Mouse (Mus musculus): ENCODE results near the gene Sumf1. TPM values are rescaled to one million over a fixed set of nuclear protein-coding genes. Genes with fewer than 3 reads are reported as not detected.
A peak's percentile ranks its signal among the peaks of the same experiment; 100 is the strongest.

Sumf1 gene
- polyA plus RNA-seq, 2 experiments from 2014 or later: 4.2 to 4.3 TPM

DNA sequence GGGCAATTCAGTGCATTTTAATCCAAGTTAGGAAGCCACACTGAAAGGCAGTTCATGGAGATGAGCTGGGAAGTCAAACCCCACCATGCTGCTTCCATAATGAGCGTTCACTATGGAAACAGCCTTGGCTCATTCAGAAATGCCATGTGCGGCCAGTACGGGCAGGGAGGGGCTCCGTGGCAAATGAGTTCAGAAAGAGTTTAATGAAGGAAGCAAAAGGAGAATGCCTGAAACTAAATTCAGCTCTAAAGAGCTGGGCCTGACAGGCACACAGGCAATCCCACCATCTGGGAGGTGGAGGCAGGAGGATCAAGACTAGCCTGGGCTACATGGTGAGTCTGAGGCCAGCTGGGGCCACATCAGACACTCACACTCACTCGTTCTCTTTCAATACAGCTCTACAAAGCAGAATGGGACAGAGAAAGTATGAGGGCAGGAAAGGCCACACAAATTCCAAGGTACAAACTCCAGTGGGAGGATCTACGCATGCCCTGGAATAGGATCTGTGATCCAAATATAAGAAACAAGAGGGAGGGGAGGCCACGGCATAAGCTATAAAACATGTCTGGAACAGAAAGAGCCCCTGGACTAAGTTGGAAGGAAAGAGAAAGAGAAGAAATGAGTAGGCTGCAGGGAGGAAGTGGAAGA is 39.3 kb downstream of the Sumf1 start:
- no peak for ATAC-seq

DNA sequence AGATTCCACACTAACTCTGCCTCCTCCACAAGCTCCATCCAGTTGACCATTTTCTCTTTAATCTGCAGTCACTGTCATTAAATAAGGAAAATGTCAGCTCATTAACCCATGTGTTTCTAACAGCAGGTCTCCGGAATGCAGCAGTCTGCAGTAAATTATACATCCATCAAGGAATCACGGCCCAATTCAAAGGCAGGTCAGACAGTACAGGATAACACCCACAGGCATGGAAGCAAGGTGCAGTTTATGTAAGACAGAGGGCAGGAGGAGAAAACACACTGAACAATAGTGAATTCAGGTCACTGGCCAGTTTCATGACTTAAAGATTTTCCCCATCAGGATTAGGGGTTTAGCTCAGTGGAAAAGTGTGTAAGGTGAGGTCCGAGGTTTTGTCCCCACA is 40.1 kb downstream of the Sumf1 start:
- no peak for ATAC-seq

DNA sequence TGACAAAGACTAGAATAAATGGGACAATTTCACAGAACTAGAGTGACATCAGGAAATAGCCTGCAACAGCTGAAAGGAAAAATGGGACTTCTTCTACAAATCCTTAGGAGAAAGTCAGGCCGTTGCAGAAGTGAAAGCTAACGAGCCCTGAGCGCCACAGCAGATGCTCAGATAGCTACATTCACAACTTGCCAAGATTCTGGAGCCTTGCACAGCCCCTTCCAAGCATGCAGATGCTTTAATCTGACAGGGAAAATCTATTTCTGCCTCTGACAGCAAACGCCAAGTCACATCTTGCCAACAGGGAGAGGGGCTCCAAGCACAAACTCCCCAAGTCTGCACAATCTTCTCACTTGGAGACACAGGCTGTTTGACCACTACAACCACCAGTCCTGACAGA is 42.6 kb downstream of the Sumf1 start:
- no peak for ATAC-seq

DNA sequence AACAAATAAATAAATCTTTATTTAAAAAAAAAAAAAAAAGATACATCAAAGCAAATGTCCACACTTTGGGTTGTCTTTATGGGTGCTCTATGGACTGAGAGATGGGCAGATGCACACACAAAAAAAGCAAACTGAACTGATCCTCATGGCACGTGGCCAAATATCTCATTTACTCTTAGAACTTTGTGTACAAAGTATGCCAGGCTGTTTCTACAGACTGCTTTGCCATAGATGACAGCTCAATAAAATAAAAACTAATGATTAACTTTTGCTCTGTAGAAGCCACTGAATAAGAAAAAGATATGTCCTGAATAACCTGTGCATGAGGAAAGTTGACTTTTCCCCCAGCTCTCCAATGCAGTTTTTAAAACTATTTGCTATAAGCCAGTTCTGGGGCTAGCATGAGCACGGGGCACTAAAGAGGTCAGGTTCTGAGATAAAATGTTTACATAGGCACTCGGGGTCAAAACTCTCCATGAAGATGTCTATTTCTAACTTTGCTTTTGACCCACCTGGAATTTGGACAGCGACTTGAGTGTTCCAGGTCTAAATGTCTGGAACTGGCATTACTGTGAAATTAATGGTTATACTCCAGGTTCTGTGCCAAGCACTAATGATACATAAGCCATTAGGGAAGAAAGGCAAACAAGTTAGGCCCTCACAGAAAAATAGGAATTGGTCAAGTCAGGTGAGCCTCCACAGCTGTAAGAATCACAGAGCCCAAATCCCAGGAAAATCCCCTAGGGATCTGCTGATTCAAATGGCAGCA is 44.5 kb downstream of the Sumf1 start:
- ATAC-seq: no peak

DNA sequence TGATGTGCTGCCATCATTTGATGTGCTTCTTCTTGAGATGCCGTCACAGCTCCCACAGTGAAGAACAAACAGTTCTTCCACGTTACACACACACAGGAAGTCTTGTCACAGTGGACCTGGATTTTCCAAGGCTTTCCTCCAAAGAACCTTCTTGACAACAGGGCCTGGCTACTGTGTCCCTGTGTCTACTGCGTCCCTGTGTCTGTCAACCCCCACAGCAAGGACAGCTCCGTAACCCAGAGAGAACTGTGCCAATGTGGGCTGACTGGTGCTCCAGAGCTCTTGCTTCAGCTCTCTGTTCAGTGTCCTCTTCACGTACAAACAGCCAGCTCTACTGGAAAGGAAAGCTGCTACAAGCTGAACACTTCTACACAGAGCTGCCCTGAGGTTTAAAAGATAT is 48.4 kb downstream of the Sumf1 start:
- ATAC-seq: no peak

DNA sequence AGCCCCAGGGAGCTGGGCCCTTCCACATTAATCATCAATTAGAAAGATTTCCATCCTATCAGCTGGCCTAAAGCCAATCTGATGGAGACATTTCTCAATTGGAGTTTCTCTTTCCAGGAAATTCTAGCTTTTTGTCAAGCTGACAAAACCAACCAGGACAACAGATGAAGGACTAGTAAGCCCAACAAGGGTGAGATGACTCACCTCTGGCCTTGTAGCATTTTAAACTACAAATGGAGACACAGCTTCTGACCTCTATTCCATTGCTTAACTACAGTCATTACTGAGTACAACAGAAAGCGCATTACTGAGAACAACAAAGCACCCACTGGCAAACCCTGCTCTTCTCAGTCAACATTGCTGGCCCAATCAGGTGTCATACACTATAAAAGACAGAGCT is 49.1 kb downstream of the Sumf1 start:
- ATAC-seq: no peak

DNA sequence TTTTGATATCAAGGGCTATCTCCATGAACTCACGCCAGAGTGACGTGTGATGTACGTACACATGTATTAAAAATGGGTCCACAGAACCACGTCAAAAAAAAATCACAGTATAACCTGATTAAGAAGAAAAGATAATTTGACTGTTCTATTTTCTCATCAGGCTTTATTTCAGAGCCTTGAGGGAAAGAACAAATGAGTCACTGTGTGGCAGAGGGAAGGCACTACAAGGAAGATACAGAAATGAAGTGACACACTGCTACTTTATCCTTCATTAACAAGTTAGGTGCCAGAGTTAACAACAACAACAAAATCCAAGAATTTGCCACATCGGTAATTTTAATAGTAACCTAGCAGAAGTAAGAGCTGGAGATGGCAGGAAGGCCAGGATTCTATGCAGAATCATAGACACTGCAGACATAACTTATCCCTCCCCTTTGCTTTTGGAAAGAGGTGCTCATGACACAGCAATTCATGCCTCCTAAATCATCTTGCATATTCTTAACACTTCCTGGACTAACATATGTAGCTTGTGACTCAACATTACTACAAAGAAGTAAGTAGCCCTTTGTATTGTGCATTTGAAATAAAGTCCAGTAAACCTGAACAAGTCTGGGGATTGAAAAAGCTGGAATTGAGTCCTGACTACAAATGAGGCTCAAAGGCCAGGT is 53.0 kb downstream of the Sumf1 start:
- no peak for ATAC-seq

DNA sequence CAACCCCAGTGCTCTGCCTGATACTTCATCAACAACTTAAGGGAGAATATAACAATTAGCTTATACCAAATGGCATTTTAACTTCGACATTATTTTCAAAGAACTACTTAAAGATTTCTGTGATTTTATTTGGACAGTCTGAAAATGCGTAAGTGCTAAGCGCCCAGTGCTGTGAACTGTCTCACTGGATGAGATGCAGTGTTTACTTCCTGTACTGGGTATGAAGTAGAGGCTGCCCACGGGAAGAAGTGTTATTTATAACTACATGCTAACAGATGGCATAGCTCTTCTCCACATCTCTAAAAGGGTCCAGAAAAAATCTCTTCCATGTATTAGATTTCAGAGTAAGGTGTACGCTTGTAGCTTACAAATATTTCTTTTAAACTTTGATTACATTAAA is 54.7 kb downstream of the Sumf1 start:
- ATAC-seq: no peak

DNA sequence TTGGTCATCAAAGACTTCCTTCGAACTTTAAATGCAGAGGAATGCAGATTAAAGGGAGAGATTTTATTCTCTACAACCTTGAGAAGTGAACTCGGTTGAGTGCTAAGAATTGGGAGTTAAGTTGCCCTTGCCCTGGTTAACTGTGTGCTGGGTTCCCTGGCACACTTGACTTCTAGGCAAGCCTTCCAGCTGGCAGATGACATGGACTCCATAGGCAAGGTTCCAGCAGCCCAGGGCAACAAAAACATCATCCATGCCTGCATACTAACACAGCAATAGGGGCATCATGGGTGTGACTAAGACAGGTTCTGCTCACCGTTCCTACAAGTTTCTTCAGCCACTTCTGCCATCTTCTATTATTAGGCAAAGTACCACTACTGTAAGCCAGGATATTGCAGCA is 58.8 kb downstream of the Sumf1 start:
- ATAC-seq: no peak

DNA sequence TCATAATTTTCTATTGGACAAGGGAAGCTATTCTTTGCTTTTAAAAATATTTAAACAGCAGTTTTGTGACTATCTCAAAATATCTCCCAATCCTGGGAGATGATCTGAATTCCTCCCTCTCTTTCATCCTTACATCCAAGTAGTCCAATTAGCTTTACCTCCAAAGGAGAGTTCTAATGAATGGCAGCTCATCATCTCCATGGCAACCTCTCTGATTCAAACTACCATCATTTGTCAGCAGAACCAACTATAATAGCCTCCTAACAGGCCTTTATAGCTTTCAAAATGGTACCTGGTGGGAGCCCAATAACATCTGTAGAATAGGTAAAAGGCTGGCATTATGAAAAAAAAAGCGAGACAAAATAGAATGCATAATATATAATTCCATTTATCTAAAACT is 59.9 kb downstream of the Sumf1 start:
- ATAC-seq: no peak

DNA sequence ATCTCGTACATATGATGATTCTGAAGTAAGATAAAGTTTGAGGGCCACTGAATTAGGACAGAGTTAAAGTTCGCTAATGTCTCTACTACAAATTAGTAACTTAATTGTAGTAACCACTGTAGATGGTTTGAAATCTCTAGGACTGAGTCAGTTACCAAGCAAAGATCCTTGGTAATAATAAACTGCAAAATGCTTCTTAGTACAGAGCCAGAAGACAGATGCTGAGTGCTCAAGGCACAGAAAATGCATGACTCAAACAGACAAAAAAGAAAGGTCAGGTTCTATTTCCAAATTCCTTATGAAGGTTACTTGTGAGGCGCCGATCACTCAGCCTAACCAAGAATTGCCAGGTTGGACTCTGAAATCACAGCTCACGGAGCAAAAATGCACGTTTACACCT is 67.5 kb downstream of the Sumf1 start:
- ATAC-seq: no peak

DNA sequence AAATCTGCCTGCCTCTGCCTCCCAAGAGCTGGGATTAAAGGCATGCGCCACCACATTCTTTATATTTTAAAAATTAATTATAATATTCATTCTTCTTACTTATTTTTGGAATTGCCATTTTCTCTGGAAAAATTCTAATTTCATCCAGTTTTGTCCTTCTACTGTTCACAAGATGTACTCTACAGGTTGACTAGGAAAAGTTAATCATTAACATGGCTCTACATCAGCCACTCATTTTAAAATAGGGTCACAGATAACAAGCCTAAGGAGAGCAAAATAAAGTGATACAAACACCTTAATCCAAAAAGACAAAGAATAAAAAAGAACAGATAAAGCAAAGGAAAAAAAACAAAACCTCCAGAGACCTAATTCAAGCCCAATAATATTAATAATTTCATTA is 70.4 kb downstream of the Sumf1 start:
- ATAC-seq: no peak

DNA sequence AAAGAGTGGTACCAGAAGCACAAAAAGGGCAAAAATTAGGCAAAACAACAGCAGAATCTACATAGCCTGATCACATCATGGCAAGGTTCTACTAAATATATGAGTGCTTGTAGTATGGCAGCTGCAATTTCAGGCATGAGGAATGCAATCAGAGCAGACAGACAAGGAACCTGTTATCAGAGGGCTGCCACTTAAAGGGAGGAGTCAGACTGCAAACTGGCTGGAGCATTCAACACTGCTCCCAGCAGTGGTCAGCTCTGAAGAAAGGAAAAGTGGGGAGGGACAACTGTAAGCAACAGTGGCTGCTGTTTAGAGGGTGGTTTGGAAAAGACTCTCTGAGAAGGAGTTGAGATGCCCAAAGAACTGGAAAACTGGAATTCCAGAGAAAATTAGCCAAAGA is 73.7 kb downstream of the Sumf1 start:
- no peak for ATAC-seq

DNA sequence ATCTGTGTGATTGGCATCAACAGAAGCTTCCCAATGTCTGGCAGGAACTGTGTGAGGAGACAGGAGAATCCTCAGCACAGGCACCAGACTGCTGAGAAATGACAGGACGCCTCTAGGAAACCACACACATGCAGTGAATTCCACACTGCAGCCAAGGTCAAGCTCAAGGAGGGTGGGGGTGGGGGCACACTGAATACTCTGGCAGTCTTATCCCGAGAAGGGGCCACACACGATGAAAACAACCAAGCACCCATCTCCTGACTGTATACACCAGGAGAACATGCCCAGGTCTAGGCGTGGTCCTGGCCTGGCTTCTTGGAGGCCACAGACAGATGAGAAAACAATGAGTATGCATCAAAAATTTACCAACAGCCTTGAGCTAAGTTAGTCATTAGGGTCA is 75.0 kb downstream of the Sumf1 start:
- no peak for ATAC-seq

DNA sequence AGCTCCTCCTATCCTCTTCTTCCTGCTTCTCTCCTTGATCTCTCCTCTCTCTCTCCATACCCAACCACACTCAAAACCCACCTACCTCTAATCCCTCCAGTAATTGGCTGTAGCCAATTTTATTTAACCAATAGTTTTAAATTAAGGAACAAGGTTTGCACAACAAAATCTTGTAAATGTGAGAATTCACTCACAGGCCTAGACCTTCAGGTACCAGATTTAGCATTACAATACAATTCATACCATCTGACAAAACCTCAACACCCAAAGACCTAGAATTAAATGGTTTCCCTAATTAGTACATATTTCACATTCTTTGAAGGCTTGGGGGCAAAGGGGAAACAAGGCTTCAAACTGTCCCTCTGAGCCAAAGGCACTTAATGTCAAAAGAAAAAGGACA is 78.0 kb downstream of the Sumf1 start:
- no peak for ATAC-seq

DNA sequence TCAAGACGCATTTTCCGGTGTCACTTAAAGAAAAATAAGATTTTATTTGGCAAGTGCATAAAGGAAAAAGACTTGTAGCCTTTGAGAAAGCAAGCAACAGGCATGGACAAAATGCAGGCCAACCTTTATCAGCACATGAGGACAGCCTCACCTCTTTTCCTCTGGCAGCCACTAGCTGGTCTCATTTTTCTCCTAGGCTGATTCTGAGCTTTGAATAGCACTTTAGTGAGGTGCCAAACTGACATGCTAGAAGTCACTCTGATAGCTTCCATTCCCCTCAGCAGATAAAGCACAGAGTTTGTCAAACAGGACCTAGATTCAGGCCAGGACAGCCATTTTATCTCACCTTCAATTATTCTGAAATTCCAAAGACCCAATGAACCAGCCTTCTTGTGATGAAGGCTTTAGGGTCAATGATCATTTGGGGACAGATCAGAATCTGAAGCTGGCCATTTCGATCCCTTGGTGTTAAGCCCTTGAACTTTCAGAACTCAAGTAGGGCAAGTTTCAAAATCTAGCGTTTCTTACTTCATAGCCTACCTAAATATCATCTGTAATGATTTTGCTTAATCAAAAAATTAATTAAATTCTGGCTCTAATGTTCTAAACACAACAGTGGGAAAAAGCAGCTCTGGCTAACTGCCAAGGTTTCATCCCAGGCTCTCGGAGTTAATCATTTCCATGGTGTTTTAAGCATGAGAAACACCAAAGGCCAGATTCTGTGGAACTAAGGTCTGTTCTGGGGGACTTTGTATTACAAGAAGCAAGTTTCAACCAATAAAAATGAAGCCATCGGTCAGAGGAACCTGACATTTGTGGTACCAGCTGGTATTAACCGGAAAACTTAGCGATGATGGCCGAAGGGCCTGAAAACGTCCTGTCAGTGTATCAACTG is 83.2 kb downstream of the Sumf1 start:
- no peak for ATAC-seq

DNA sequence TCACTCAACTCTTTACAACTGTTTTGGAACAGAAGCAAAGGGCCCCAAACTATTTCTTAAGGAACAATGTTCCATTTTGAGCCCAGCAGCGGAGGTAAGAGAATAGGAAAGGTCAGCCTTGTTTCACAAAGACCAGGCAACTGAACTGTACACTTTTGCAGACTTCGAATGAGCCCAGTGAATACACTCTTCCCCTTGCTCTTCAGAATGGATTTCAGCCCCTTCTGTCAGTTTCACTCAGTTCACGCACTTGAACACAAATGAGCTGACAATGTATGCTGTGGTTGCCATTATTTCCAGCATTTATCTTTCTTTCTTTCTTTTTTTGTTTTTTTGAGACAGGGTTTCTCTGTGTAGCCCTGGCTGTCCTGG is 86.5 kb downstream of the Sumf1 start:
- ATAC-seq: no peak

DNA sequence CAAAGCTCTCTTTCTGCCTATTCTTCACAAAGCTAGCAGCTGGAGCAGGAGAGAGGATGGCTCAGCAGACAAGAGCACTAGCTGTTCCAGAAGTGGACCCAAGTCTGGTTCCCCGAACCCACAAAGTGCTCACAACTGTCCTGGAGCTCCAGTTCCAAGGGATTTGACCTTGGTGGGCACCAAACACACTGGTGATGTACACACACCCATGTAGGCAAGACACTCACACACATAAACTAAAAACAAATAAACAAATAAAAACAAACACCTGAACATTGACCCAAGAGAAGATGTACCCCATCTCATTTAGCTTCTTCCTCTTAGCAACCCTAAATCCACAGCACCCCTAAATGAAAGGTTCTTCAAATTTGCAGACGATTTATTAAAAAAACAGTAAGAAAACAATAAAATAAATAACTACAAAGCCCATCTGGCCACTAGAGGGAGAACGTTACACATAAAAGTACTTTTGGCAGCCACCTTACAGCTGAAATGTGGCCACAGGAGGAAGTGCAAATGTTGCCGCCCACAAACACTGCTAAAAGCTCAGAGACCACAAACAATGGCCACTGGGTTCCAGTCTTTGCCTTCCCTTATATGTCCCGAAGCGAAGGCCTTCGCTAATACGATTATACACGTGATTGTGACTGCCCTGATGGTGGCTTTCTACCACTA is 87.1 kb downstream of the Sumf1 start:
- peak; percentile 98 for ATAC-seq

DNA sequence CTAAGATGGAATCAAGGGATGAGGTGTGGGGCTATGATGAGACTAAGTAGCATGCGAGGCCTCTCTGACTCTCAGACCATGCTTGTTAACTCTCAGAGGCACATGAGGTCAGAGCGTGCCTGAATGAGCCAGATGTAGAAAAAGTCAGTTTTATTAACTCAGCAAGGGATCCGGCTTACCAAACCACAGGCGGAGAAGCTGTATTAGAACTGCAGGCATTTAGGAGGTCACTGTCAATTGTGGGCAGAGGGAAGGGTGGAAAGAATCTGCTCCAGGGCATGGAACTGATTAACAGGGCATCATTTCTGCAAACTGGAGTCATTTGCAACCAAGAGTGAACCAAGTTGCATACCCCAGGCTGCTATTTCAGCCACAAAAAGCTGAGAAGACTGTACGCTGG is 89.9 kb downstream of the Sumf1 start:
- ATAC-seq: no peak

DNA sequence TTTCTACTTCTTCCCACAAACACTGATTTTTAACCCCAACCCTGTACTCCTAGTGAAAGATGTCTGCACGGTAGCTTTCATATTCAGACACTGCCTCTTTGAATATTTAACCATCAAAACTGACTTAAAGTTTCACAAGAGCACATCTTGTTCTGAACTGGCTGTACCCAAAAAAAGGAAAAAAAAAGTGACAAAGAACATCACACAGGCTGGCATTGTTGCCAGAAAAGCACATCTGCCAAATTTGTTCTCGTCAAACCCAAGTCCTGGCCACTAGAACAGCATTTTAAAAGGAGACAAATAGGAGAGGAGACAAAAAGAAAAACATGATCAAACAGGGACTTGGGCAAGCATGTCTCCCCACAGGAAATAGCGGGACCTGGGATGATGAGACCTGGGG is 91.9 kb downstream of the Sumf1 start:
- no peak for ATAC-seq

DNA sequence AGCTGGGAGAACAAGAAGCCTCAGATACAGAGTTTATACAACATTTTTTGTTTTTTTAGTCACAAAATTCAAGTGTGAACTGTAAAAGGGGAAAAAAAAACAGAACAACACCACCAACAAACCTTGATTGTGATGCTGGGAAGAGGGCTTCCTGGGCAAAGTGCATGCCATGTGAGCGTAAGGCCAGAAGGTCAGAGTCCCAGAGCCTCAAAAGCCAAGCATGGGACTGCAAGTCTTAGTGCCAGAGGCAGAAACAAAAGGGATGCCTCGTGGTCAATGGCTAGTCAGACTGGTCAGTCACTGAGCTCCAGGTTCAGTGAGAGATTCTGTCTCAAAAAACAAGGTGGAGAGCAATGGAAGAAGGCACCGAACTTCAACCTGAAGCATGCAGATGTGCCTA is 92.7 kb downstream of the Sumf1 start:
- ATAC-seq: no peak

DNA sequence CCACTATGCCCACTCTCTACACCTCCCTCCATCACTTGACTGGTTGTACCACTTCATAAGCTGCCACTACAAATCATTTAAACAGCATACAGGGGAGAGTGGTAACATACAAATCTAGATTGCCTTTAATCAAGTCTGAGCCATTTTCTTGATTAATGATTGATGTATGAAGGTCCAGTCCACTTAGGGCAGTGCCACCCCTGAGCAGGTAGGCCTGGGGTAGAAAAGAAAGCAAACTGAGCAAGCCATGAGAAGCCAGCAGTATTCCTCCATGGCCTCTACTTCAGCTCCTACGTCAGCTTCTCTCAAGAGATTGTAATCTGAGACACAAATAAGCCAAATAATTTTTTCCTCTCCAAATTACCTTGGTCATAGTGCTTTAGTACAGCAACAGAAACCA is 94.1 kb downstream of the Sumf1 start:
- ATAC-seq: no peak

DNA sequence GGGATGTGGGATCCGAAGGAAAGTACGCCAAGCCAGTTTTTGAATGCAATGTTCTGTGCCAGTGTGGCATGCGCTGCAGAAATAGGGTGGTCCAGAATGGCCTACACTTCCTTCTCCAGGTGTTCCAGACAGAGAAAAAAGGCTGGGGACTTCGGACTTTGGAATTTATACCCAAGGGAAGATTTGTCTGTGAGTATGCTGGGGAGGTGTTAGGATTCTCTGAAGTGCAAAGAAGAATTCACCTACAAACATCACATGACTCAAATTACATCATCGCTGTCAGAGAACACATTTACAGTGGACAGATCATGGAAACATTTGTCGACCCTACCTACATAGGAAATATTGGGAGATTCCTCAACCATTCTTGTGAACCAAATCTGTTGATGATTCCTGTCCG is 109.5 kb downstream of the Sumf1 start:
- ATAC-seq: no peak

Data from CD4-positive, CD25-positive, alpha-beta regulatory T cell, adult 4 months (primary cell).